Mouse (Mus musculus) C2C12 (cell line): ENCODE measurements around the gene Npas1.

Experiments used
- CTCF ChIP-seq: IDR thresholded peaks from one replicate; pipeline ENCODE4 v1.5.1; 2011; ENCODE audit not compliant: control insufficient read depth, insufficient read depth, insufficient read length
- USF1 ChIP-seq: IDR thresholded peaks from one replicate; pipeline ENCODE4 v1.6.1; 2011; ENCODE audit warnings: low read depth, mild to moderate bottlenecking, control low read depth, moderate library complexity

DNA sequence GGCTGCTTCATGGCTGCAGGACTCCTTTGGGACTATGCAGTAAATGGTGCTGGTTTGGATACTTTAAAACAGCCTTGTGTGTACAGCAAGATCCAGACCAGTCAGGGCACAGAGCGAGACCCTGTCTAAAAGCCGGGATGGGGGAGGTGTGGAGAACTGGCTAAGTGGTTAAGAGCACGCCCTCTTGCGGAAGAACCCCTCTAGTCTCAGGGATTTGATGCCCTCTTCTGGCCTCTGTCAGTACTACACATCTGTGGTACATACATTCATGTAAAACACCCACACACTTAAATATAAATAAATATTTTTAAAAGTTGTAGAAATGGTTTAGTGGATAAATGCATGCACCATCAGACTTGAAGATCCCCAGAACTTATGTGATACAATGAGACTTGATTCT lies 11.0 kb downstream of the Npas1 start:
- TF ChIP-seq USF1 (no peak), CTCF (no peak)
